In the genomic region with DNA sequence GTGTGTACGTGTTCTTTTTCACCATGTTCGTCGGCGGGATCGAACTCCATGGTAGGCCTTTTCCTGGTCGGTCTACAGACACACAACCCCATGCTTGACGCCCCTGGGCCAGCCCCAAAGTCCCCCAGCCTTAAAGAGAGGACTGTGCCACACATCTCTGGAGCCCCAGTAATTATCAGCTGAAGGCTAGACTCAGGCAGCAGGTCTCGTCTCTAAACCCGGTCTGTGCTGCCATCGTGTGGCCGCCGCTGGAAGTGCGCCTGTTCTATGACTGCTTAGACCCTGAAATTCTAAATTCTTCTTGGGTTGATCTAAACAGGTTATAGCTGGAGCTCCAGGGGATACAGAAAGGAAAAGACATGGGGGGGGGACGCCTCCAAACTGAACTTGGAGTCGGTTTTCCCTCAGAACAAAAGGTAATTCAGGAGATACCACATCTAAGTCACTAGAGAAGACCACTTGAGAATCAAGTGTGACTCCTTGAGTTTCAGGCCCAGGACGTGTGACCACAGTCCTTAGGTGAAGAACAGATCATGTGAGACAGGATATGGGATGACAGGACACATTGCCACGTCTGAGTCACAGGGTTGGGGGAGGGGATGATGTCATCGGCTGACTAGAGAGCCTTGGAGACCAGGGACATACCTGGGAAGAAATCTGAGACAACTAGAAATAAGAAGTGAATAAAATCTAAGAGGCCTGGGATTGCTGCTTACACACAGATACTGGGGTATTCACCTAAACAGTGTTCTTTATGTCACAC, we compare ENCODE assay signal across 8 mouse cellular contexts. TPM values are rescaled to one million over a fixed set of nuclear protein-coding genes. Genes with fewer than 3 reads are reported as not detected.
A peak's percentile ranks its signal among the peaks of the same experiment; 100 is the strongest.
DNase-seq lines count a peak whose midpoint lies in the region; ATAC-seq and TF ChIP-seq lines count a peak whose summit lies in the region.

No protein-coding gene starts in this region.

- H3K4me1 ChIP-seq in embryonic facial prominence, embryonic 10.5 days = peaks cover 7% of the 10 kb centered on the region
- H3K4me1 ChIP-seq in limb, embryonic 14.5 days (ENCODE audit: control insufficient read depth, insufficient read depth, low read length) = no peaks in the 10 kb centered on the region
- H3K4me1 ChIP-seq in midbrain, embryonic 16.5 days (ENCODE audit: control insufficient read depth, insufficient read depth, low read length) = 0 out of 2 replicates have a peak, but pooled peaks cover 4% of the 10 kb centered on the region

- peak overlapping the region; percentile 38 for H3K4me3 ChIP-seq in embryonic facial prominence, embryonic 10.5 days
- 0 out of 2 replicates have a peak overlapping the region, but pooled peaks have one; percentile 7 for H3K4me3 ChIP-seq in limb, embryonic 14.5 days (replicated peaks; ENCODE audit: low read length)
- peak overlapping the region; percentile 20; the same call in 1 of the 2 replicates for H3K4me3 ChIP-seq in midbrain, embryonic 16.5 days (ENCODE audit: low read depth, low read length)

- H3K27ac ChIP-seq in embryonic facial prominence, embryonic 10.5 days (replicated peaks) = no peak overlapping the region
- H3K27ac ChIP-seq in limb, embryonic 14.5 days (replicated peaks; ENCODE audit: low read depth, low read length) = no peak overlapping the region
- no peak overlapping the region for H3K27ac ChIP-seq in midbrain, embryonic 16.5 days (ENCODE audit: low read length)

- peak; percentile 83 to 91 for DNase-seq in left cerebral cortex, adult 18-20 months (ENCODE audit: low spot score in 2 of 2)
- DNase-seq in left cerebral cortex, adult 11 months (ENCODE audit: low spot score) = no peak
- DNase-seq in embryonic facial prominence, embryonic 10.5 days (ENCODE audit: low spot score) = peak; percentile 86
- peak; percentile 62 for DNase-seq in kidney, adult 11 months
- DNase-seq in limb, embryonic 14.5 days (ENCODE audit: low spot score) = peak; percentile 68
- DNase-seq in spleen, postnatal 14 days (ENCODE audit: low spot score in 2 of 2) = peak; percentile 64 to 79

- H3K9me3 ChIP-seq in embryonic facial prominence, embryonic 10.5 days = no peaks in the 10 kb centered on the region
- H3K9me3 ChIP-seq in limb, embryonic 14.5 days (ENCODE audit: control insufficient read depth, low read length) = no peaks in the 10 kb centered on the region
- no peaks in the 10 kb centered on the region for H3K9me3 ChIP-seq in midbrain, embryonic 16.5 days (replicated peaks; ENCODE audit: control insufficient read depth, low read length, poor library complexity, severe bottlenecking)

- peaks cover 3% of the 10 kb centered on the region; the same call in 1 of the 2 replicates for H3K27me3 ChIP-seq in embryonic facial prominence, embryonic 10.5 days (replicated peaks; ENCODE audit: low read depth, poor library complexity, severe bottlenecking)
- no peaks in the 10 kb centered on the region for H3K27me3 ChIP-seq in limb, embryonic 14.5 days (ENCODE audit: control insufficient read depth, insufficient read depth, low read length)
- no peaks in the 10 kb centered on the region for H3K27me3 ChIP-seq in midbrain, embryonic 16.5 days (ENCODE audit: control insufficient read depth, insufficient read depth, low read depth, low read length)

- peak overlapping the region; percentile 28 for H3K4me2 ChIP-seq in limb, embryonic 14.5 days (replicated peaks; ENCODE audit: low read depth, low read length, severe bottlenecking)
- peak overlapping the region; percentile 44 for H3K4me2 ChIP-seq in midbrain, embryonic 16.5 days (ENCODE audit: low read length)

- peak; percentile 76 for ATAC-seq in granulocyte monocyte progenitor cell, adult 5-6 weeks (replicated peaks; ENCODE audit: poor library complexity, severe bottlenecking)
- peak; percentile 27; the same call in 1 of the 2 replicates for ATAC-seq in limb, embryonic 14.5 days (ENCODE audit: low FRiP score, low read depth)
- no peak for ATAC-seq in midbrain, embryonic 16.5 days

- 19% methylated on average over 18 of the region's 18 CpGs for WGBS in embryonic facial prominence, embryonic 10.5 days
- WGBS in limb, embryonic 14.5 days = 20% methylated on average over 18 of the region's 18 CpGs
- WGBS in midbrain, embryonic 16.5 days = 19% methylated on average over 18 of the region's 18 CpGs

- no peak overlapping the region for H3K9ac ChIP-seq in limb, embryonic 14.5 days (ENCODE audit: low read depth, low read length, severe bottlenecking)
- H3K9ac ChIP-seq in midbrain, embryonic 16.5 days (ENCODE audit: low read depth, low read length) = peak overlapping the region; percentile 28; the same call in 1 of the 2 replicates

- no peaks in the 10 kb centered on the region for H3K36me3 ChIP-seq in embryonic facial prominence, embryonic 10.5 days (replicated peaks)
- no peaks in the 10 kb centered on the region for H3K36me3 ChIP-seq in limb, embryonic 14.5 days (ENCODE audit: control insufficient read depth, insufficient read depth, low read length)
- H3K36me3 ChIP-seq in midbrain, embryonic 16.5 days (ENCODE audit: control insufficient read depth, insufficient read depth, low read length) = no peaks in the 10 kb centered on the region

- TF ChIP-seq POLR2A in limb, embryonic 14.5 days (IDR thresholded peaks at IDR 0.05; ENCODE audit: borderline replicate concordance, extremely low read depth, insufficient read depth, insufficient read length) = no peak

RNA-seq across cellular contexts. Expression of a gene that starts 21.2 kb away (rescaled TPM):
- total RNA-seq in left cerebral cortex, adult 18-20 months (2021) = 100 to 1,000 TPM; 831 to 849 TPM
- 1,675 and 1,681 TPM in 2 replicates for polyA plus RNA-seq in embryonic facial prominence, embryonic 10.5 days (2016; fragmentation: Nextera tagmentation; extraction: Ambion mirVana)
- total RNA-seq in granulocyte monocyte progenitor cell, adult 5-6 weeks (2014; fragmentation: Nextera tagmentation) = 716 and 727 TPM in 2 replicates
- total RNA-seq in granulocyte monocyte progenitor cell, adult 5-6 weeks (2017) = 109 and 139 TPM in 2 replicates
- polyA plus RNA-seq in limb, embryonic 14.5 days (2012; rRNA removed) = 229 and 342 TPM in 2 replicates
- polyA plus RNA-seq in limb, embryonic 14.5 days (2014; fragmentation: Nextera tagmentation; extraction: Ambion mirVana) = 1,852 and 1,886 TPM in 2 replicates
- polyA plus RNA-seq in midbrain, embryonic 16.5 days (2015; fragmentation: Nextera tagmentation; extraction: Ambion mirVana) = 1,185 and 1,247 TPM in 2 replicates

RNA-seq across cellular contexts. Expression of a gene that starts 28.8 kb away (rescaled TPM):
- under 1 TPM in 1 of 2 experiments, not detected in 1; 0.35 TPM for total RNA-seq in left cerebral cortex, adult 18-20 months (2021)
- polyA plus RNA-seq in embryonic facial prominence, embryonic 10.5 days (2016; fragmentation: Nextera tagmentation; extraction: Ambion mirVana) = not detected in 2 replicates
- total RNA-seq in granulocyte monocyte progenitor cell, adult 5-6 weeks (2014; fragmentation: Nextera tagmentation) = not detected in 2 replicates
- not detected in 2 replicates for total RNA-seq in granulocyte monocyte progenitor cell, adult 5-6 weeks (2017)
- polyA plus RNA-seq in limb, embryonic 14.5 days (2012; rRNA removed) = 0.06 and 0.08 TPM in 2 replicates
- polyA plus RNA-seq in limb, embryonic 14.5 days (2014; fragmentation: Nextera tagmentation; extraction: Ambion mirVana) = not detected in 2 replicates
- polyA plus RNA-seq in midbrain, embryonic 16.5 days (2015; fragmentation: Nextera tagmentation; extraction: Ambion mirVana) = 0.20 TPM in 1 of 2 replicates, not detected in the other

RNA-seq across cellular contexts. Expression of a gene that starts 35.8 kb away (rescaled TPM):
- not detected for total RNA-seq in left cerebral cortex, adult 18-20 months (2021)
- 0.37 TPM in 1 of 2 replicates, not detected in the other for polyA plus RNA-seq in embryonic facial prominence, embryonic 10.5 days (2016; fragmentation: Nextera tagmentation; extraction: Ambion mirVana)
- total RNA-seq in granulocyte monocyte progenitor cell, adult 5-6 weeks (2014; fragmentation: Nextera tagmentation) = not detected in 2 replicates
- not detected in 2 replicates for total RNA-seq in granulocyte monocyte progenitor cell, adult 5-6 weeks (2017)
- polyA plus RNA-seq in limb, embryonic 14.5 days (2012; rRNA removed) = 0.36 and 0.74 TPM in 2 replicates
- polyA plus RNA-seq in limb, embryonic 14.5 days (2014; fragmentation: Nextera tagmentation; extraction: Ambion mirVana) = 0.47 and 0.50 TPM in 2 replicates
- polyA plus RNA-seq in midbrain, embryonic 16.5 days (2015; fragmentation: Nextera tagmentation; extraction: Ambion mirVana) = 0.46 and 1.6 TPM in 2 replicates

RNA-seq across cellular contexts. Expression of a gene that starts 37.6 kb away (rescaled TPM):
- under 1 TPM in 1 of 2 experiments, not detected in 1; 0.28 TPM for total RNA-seq in left cerebral cortex, adult 18-20 months (2021)
- polyA plus RNA-seq in embryonic facial prominence, embryonic 10.5 days (2016; fragmentation: Nextera tagmentation; extraction: Ambion mirVana) = 0.28 and 0.67 TPM in 2 replicates
- not detected in 2 replicates for total RNA-seq in granulocyte monocyte progenitor cell, adult 5-6 weeks (2014; fragmentation: Nextera tagmentation)
- total RNA-seq in granulocyte monocyte progenitor cell, adult 5-6 weeks (2017) = not detected in 2 replicates
- 22.1 and 28.1 TPM in 2 replicates for polyA plus RNA-seq in limb, embryonic 14.5 days (2012; rRNA removed)
- 75.5 and 78.5 TPM in 2 replicates for polyA plus RNA-seq in limb, embryonic 14.5 days (2014; fragmentation: Nextera tagmentation; extraction: Ambion mirVana)
- polyA plus RNA-seq in midbrain, embryonic 16.5 days (2015; fragmentation: Nextera tagmentation; extraction: Ambion mirVana) = 0.50 TPM in 1 of 2 replicates, not detected in the other

RNA-seq across cellular contexts. Expression of a gene that starts 49.8 kb away (rescaled TPM):
- total RNA-seq in left cerebral cortex, adult 18-20 months (2021) = not detected
- not detected in 2 replicates for polyA plus RNA-seq in embryonic facial prominence, embryonic 10.5 days (2016; fragmentation: Nextera tagmentation; extraction: Ambion mirVana)
- total RNA-seq in granulocyte monocyte progenitor cell, adult 5-6 weeks (2014; fragmentation: Nextera tagmentation) = not detected in 2 replicates
- not detected in 2 replicates for total RNA-seq in granulocyte monocyte progenitor cell, adult 5-6 weeks (2017)
- polyA plus RNA-seq in limb, embryonic 14.5 days (2012; rRNA removed) = 0.24 and 0.26 TPM in 2 replicates
- polyA plus RNA-seq in limb, embryonic 14.5 days (2014; fragmentation: Nextera tagmentation; extraction: Ambion mirVana) = 0.29 and 0.61 TPM in 2 replicates
- not detected in 2 replicates for polyA plus RNA-seq in midbrain, embryonic 16.5 days (2015; fragmentation: Nextera tagmentation; extraction: Ambion mirVana)
